Mouse (Mus musculus) ovary, adult 18-20 months (tissue): Measurements from ENCODE around the gene Tubgcp6.

Source experiments
- DNase-seq: peaks from one replicate; pipeline ENCODE4 v3.0.0; 2022; ENCODE audit warnings: low spot score, mixed read lengths

Tubgcp6 gene

GRCm38 (mm10) chr15:89063536-89063935, 59.4 kb downstream of the Tubgcp6 start:
- no peak for DNase-seq

- DNase-seq: no peak
Observed at GRCm38 (mm10) chr15:89063001-89063400, 59.9 kb downstream of the Tubgcp6 start.

GRCm38 (mm10) chr15:89062518-89062910, 60.4 kb downstream of the Tubgcp6 start:
- DNase-seq: no peak

- DNase-seq: no peak
Observed at GRCm38 (mm10) chr15:89061761-89062517, 61.0 kb downstream of the Tubgcp6 start.

GRCm38 (mm10) chr15:89060811-89061460, 62.0 kb downstream of the Tubgcp6 start:
- no peak for DNase-seq

- peak; percentile 2 for DNase-seq
Observed at GRCm38 (mm10) chr15:89060032-89060681, 62.8 kb downstream of the Tubgcp6 start.

- DNase-seq: peak; percentile 1
Observed at GRCm38 (mm10) chr15:89059161-89059931, 63.6 kb downstream of the Tubgcp6 start, which contains the start of gene Panx2. Gene Panx2, plus strand, starts transcription at chr15:89059734.

GRCm38 (mm10) chr15:89058736-89059135, 64.2 kb downstream of the Tubgcp6 start:
- no peak for DNase-seq

GRCm38 (mm10) chr15:89054666-89055065, 68.2 kb downstream of the Tubgcp6 start:
- DNase-seq: no peak
